Mouse (Mus musculus): ENCODE data around the gene H3f3b.
A peak's percentile ranks its signal among the peaks of the same experiment; 100 is the strongest.

DNA sequence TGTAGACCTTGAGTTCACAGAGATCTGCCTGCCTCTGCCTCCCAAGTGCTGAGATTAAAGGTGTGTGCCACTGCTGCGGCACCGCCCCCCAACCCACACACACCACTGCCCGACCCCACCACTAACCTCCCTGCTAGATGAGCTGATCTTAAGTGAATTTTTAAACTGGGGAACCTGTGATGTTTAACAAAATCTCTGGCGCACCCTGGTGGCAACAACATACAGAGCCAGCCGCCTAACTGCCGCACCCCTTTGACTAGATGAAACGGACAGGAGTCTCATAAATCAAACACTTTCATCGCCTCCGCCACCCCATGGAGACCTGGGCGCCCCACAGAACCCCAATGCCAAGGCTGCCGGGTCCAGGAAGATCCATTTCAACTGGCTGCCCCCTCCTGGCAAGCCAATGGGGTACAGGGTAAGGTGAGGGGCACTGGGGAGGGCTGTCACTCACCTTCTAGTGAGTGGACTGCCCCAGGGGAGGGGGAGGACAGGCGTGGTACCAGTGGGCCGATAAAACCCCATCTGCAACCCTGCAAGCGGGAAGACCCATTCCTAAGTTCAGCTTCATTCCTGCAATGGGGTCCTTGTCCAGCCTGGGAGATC, 28.1 kb downstream of the H3f3b start:
- TF ChIP-seq CTCF (IDR thresholded peaks at IDR 0.05; ENCODE audit: low read depth, low read length): peak; percentile 78
- no peak for TF ChIP-seq POLR2A (IDR thresholded peaks at IDR 0.05; ENCODE audit: extremely low read depth, insufficient read depth, low read length)

All from liver, adult 2 months (tissue).